Mouse (Mus musculus) ovary, adult 2 months (tissue): Measurements from ENCODE around the gene Prdm10. TPM values are rescaled to one million over a fixed set of nuclear protein-coding genes. Genes with fewer than 3 reads are reported as not detected.

Experiments
- polyA plus RNA-seq: library from polyadenylated mRNA; depleted of rRNA; stranded (reverse); fragments of >200 nt; gene quantifications from 2 replicates; pipeline ENCODE4 v1.2.3, GENCODE M21; 2012; rRNA removed

The Prdm10 gene
- 11.9 and 15.1 TPM in 2 replicates for polyA plus RNA-seq

DNA sequence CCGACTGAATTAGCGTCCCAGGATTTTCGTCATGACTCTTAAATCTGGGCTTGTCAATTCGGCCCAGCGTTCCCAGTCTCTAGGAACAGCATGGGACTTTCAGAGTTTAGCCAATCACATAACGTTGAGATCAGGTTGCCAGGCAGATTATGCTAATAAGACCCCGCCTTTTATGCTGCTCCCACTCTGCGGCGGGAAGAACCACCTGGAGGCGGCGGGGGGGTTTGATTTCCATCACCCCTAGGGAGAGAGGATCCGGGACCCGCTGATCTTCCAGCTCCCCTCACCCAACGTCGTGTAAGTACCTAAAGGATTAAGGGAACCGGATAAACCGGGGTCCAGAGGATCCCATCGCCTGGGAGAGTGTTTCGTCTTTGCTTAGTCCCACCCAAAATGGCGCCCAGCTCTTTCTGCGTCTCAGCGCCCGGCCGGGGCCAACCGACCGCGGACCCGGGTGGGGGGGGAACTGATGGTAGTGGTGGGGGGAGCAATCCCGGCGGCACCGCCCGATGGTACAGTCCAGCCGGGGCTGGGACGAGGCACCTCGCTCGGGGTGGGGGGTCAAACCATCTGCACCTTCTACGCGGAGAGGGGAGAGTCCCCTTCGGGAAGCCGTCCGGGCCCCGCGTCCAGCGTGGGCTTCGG, at the start of gene Prdm10:
Gene Prdm10 (plus strand): TSS at position 173 of the 645 bp plus-strand sequence.

DNA sequence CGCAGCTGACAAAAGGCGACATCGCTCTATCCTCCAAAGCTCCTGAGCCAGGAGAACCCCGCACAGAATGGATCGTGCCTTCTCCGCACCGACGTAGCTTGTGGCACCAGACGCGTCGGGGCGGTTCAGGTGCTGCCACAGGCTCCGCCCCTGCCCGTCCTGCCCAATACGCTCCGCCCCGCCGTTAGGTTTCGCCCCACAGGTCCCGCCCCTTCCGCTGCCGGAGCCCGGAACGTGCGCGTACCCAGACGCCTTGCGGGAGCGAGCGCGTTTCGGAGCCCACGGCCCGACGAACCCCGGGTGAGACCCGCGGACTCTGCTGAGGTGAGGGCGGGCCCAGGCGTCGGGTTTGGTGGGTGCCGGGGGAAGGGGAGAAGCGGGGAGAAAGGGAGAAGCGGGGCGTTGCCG, 105.6 kb downstream of the Prdm10 start, which contains the start of gene Nfrkb:
Gene Nfrkb (plus strand): TSS at position 246 of the 408 bp plus-strand sequence.

Other genes starting within 250 kb of the Prdm10 start
- gene Zbtb44, start 249.9 kb upstream of the Prdm10 start, polyA plus RNA-seq, result 8.1 and 12.4 TPM in 2 replicates
- gene St14, start 148.7 kb upstream of the Prdm10 start, polyA plus RNA-seq, result 30.4 and 30.8 TPM in 2 replicates
- 626 and 680 TPM in 2 replicates for gene Aplp2, start 68.7 kb upstream of the Prdm10 start, polyA plus RNA-seq
- 23.5 and 32.3 TPM in 2 replicates for gene Nfrkb, start 105.7 kb downstream of the Prdm10 start, polyA plus RNA-seq
- gene Tmem45b, start 183.9 kb downstream of the Prdm10 start, polyA plus RNA-seq, result 17.9 and 20.0 TPM in 2 replicates